Mouse (Mus musculus) kidney, adult 11 months (tissue): ENCODE measurements around the gene Wdr59.

Experiments used
- DNase-seq: peaks from one replicate; pipeline ENCODE4 v3.0.0; 2022

Wdr59 gene

GRCm38 (mm10) chr8:111521713-111522429, at the start of gene Wdr59:
TSS of gene Wdr59 (minus strand) at chr8:111522092.
- DNase-seq, result peak; percentile 98

- no peak for DNase-seq
These were observed 49.8 kb upstream of the Wdr59 start for GRCm38 (mm10) chr8:111571661-111572060.

- no peak for DNase-seq
These were observed 48.5 kb upstream of the Wdr59 start for GRCm38 (mm10) chr8:111570432-111570831.

- DNase-seq, result no peak
These were observed 48.0 kb upstream of the Wdr59 start for GRCm38 (mm10) chr8:111569926-111570325.

GRCm38 (mm10) chr8:111568029-111568428, 46.1 kb upstream of the Wdr59 start:
- DNase-seq, result no peak

GRCm38 (mm10) chr8:111567571-111567970, 45.7 kb upstream of the Wdr59 start:
- no peak for DNase-seq

GRCm38 (mm10) chr8:111566326-111566725, 44.4 kb upstream of the Wdr59 start:
- no peak for DNase-seq

- DNase-seq, result no peak
These were observed 43.9 kb upstream of the Wdr59 start for GRCm38 (mm10) chr8:111565784-111566191.

- no peak for DNase-seq
These were observed 42.2 kb upstream of the Wdr59 start for GRCm38 (mm10) chr8:111564093-111564492.

GRCm38 (mm10) chr8:111563687-111564086, 41.8 kb upstream of the Wdr59 start:
- no peak for DNase-seq

GRCm38 (mm10) chr8:111563075-111563474, 41.2 kb upstream of the Wdr59 start:
- DNase-seq, result no peak

- no peak for DNase-seq
These were observed 40.4 kb upstream of the Wdr59 start for GRCm38 (mm10) chr8:111562274-111562803.

GRCm38 (mm10) chr8:111561824-111562223, 39.9 kb upstream of the Wdr59 start:
- DNase-seq, result no peak

- no peak for DNase-seq
These were observed 29.7 kb upstream of the Wdr59 start for GRCm38 (mm10) chr8:111551511-111552130.

GRCm38 (mm10) chr8:111550002-111550870, 28.3 kb upstream of the Wdr59 start:
- DNase-seq, result no peak

- DNase-seq, result no peak
These were observed 26.3 kb upstream of the Wdr59 start for GRCm38 (mm10) chr8:111548201-111548600.

GRCm38 (mm10) chr8:111547144-111547543, 25.3 kb upstream of the Wdr59 start:
- no peak for DNase-seq

- DNase-seq, result no peak
These were observed 23.7 kb upstream of the Wdr59 start for GRCm38 (mm10) chr8:111545406-111546156.

- no peak for DNase-seq
These were observed 22.0 kb upstream of the Wdr59 start for GRCm38 (mm10) chr8:111543712-111544380.

GRCm38 (mm10) chr8:111539422-111540076, 17.7 kb upstream of the Wdr59 start:
- DNase-seq, result no peak

- peak; percentile 18 for DNase-seq
These were observed 16.3 kb upstream of the Wdr59 start for GRCm38 (mm10) chr8:111538194-111538593.
